Mouse (Mus musculus): ENCODE measurements around the gene Nit2. TPM values are rescaled to one million over a fixed set of nuclear protein-coding genes. Genes with fewer than 3 reads are reported as not detected.

Gene Nit2
- total RNA-seq, 2 experiments from 2014 or later = 10.7 to 14.0 TPM

Other genes starting within 250 kb of the Nit2 start
- 1 to 10 TPM; 2.5 to 3.2 TPM for gene Lnp1, start 239.3 kb downstream of the Nit2 start, total RNA-seq (2021)
- gene Tmem45a2, start 96.0 kb downstream of the Nit2 start, total RNA-seq (2021) = not detected
- gene Tomm70a, start 45.6 kb downstream of the Nit2 start, total RNA-seq (2021) = 10 to 100 TPM; 95.9 to 98.4 TPM
- 10 to 100 TPM; 40.2 to 40.3 TPM for gene Tbc1d23, start 64.2 kb upstream of the Nit2 start, total RNA-seq (2021)
- gene Tmem30c, start 125.5 kb upstream of the Nit2 start, total RNA-seq (2021) = under 1 TPM; 0.42 to 0.43 TPM
- 1 to 10 TPM; 3.2 to 4.6 TPM for gene Filip1l, start 185.8 kb upstream of the Nit2 start, total RNA-seq (2021)